Mouse (Mus musculus): Measurements from ENCODE around the gene Samd7.

- TF ChIP-seq CTCF (IDR thresholded peaks at IDR 0.05; ENCODE audit: borderline replicate concordance, extremely low read depth, insufficient read depth, insufficient read length) (no peak), POLR2A (IDR thresholded peaks at IDR 0.05; ENCODE audit: borderline replicate concordance, extremely low read depth, insufficient read depth, insufficient read length, poor library complexity, severe bottlenecking) (no peak)
Observed at GRCm38 (mm10) chr3:30769755-30770515, 23.8 kb downstream of the Samd7 start.

Measured in brain, embryonic 14.5 days (tissue).